Mouse (Mus musculus) left cerebral cortex, postnatal 14 days (tissue): ENCODE results near the gene Kif20b. TPM values are rescaled to one million over a fixed set of nuclear protein-coding genes. Genes with fewer than 3 reads are reported as not detected.

ENCODE experiments used
- DNase-seq, 2 experiments: peaks; one replicate each; pipeline ENCODE4 v3.0.0; 2021 to 2022; ENCODE audit warnings: low spot score in 2 of 2, mixed read lengths in 1 of 2
- intact Hi-C: fragments of 180-260 bp; cut with DNase I; formaldehyde crosslinking; loops from one replicate; pipeline ENCODE4 v1.15.1; 2025
- total RNA-seq, 2 experiments: library from RNA; stranded (reverse); gene quantifications; 2 replicates each; pipeline ENCODE4 v1.2.3; 2021

Gene Kif20b
- total RNA-seq, 2 experiments from 2014 or later: 1.3 to 1.9 TPM

GRCm38 (mm10) chr19:34905424-34905823, 16.7 kb upstream of the Kif20b start:
- no peak for DNase-seq
- intact Hi-C loops: no loop called here

- intact Hi-C loops: no loop called here
- peak in 1 of 2 experiments; percentile 6 for DNase-seq
Measured at GRCm38 (mm10) chr19:34906772-34907171, 15.4 kb upstream of the Kif20b start.

GRCm38 (mm10) chr19:34912366-34912765, 9.8 kb upstream of the Kif20b start:
- no peak for DNase-seq
- intact Hi-C loops: no loop called here

GRCm38 (mm10) chr19:34920066-34920465, 2.1 kb upstream of the Kif20b start:
- DNase-seq: no peak
- intact Hi-C loops: loop anchor here (2.0 kb wide), 1 partner anchor 41 kb away; the partner anchor contains the start of gene Pank1

GRCm38 (mm10) chr19:34920531-34920930, 1.6 kb upstream of the Kif20b start:
- intact Hi-C loops: loop anchor here (2.0 kb wide), 1 partner anchor 42 kb away; the partner anchor contains the start of gene Pank1
- no peak for DNase-seq

- intact Hi-C loops: loop anchor here (2.0 kb wide), 1 partner anchor 42 kb away; the partner anchor contains the start of gene Pank1
- peak in 1 of 2 experiments; percentile 5 for DNase-seq
Measured at GRCm38 (mm10) chr19:34921253-34921651, 909 bp upstream of the Kif20b start.

GRCm38 (mm10) chr19:34922603-34922963, 422 bp downstream of the Kif20b start:
- no peak for DNase-seq
- intact Hi-C loops: no loop called here

- intact Hi-C loops: no loop called here
- DNase-seq: peak in 1 of 2 experiments; percentile 30
Measured at GRCm38 (mm10) chr19:34947206-34947605, 25.0 kb downstream of the Kif20b start.

GRCm38 (mm10) chr19:34953842-34954541, 31.8 kb downstream of the Kif20b start:
- DNase-seq: no peak
- intact Hi-C loops: no loop called here

GRCm38 (mm10) chr19:34959369-34959768, 37.2 kb downstream of the Kif20b start:
- DNase-seq: peak; percentile 29 to 45
- intact Hi-C loops: no loop called here

GRCm38 (mm10) chr19:34984742-34985141, 62.6 kb downstream of the Kif20b start:
- intact Hi-C loops: no loop called here
- DNase-seq: no peak

- peak in 1 of 2 experiments; percentile 16 for DNase-seq
- intact Hi-C loops: loop anchor here (10.0 kb wide), 1 partner anchor 134 kb away; no protein-coding TSS in a partner anchor
Measured at GRCm38 (mm10) chr19:34990443-34990842, 68.3 kb downstream of the Kif20b start.

GRCm38 (mm10) chr19:34992969-34993527, 70.9 kb downstream of the Kif20b start:
- intact Hi-C loops: loop anchor here (1.0 to 10.0 kb wide), 3 partner anchors 132 to 1090 kb away; partner anchors contain the start of gene Rpp30
- DNase-seq: peak; percentile 74 to 79

GRCm38 (mm10) chr19:35015058-35015457, 92.9 kb downstream of the Kif20b start:
- DNase-seq: no peak
- intact Hi-C loops: no loop called here

GRCm38 (mm10) chr19:35017474-35018208, 95.5 kb downstream of the Kif20b start:
- intact Hi-C loops: no loop called here
- no peak for DNase-seq

- intact Hi-C loops: no loop called here
- no peak for DNase-seq
Measured at GRCm38 (mm10) chr19:35018209-35018581, 96.0 kb downstream of the Kif20b start.
